Mouse (Mus musculus): ENCODE measurements at regions not wholly inside any gene's neighbourhood (a gene's known extent, or its start where the extent isn't known, plus 50 kb on each side); places are given as distances from the start of the nearest gene placed in this dataset.

GRCm38 (mm10) chr2:57424879-57425278 is 187.4 kb downstream of the Gpd2 start:
- no peak for DNase-seq

GRCm38 (mm10) chr2:57425439-57425838 is 188.0 kb downstream of the Gpd2 start:
- DNase-seq = no peak

- no peak for DNase-seq
Observed at GRCm38 (mm10) chr2:57450996-57451770, 213.7 kb downstream of the Gpd2 start.

- peak; percentile 15 for DNase-seq
Observed at GRCm38 (mm10) chr2:57453896-57454679, 216.7 kb downstream of the Gpd2 start.

- DNase-seq = no peak
Observed at GRCm38 (mm10) chr2:57459901-57460300, 222.5 kb downstream of the Gpd2 start.

GRCm38 (mm10) chr2:57473873-57474272 is 236.4 kb downstream of the Gpd2 start:
- no peak for DNase-seq

GRCm38 (mm10) chr2:57492116-57492515 is 254.7 kb downstream of the Gpd2 start:
- no peak for DNase-seq

GRCm38 (mm10) chr2:57492914-57493621 is 255.6 kb downstream of the Gpd2 start:
- no peak for DNase-seq

GRCm38 (mm10) chr2:57496315-57496954 is 259.0 kb downstream of the Gpd2 start:
- no peak for DNase-seq

GRCm38 (mm10) chr2:57497933-57498332 is 260.5 kb downstream of the Gpd2 start:
- DNase-seq = no peak

GRCm38 (mm10) chr2:57504678-57505077 is 267.2 kb downstream of the Gpd2 start:
- no peak for DNase-seq

- no peak for DNase-seq
Observed at GRCm38 (mm10) chr2:57522465-57522864, 285.0 kb downstream of the Gpd2 start.

- DNase-seq = no peak
Observed at GRCm38 (mm10) chr2:57522983-57523382, 285.5 kb downstream of the Gpd2 start.

- no peak for DNase-seq
Observed at GRCm38 (mm10) chr2:57527966-57528365, 290.5 kb downstream of the Gpd2 start.

- no peak for DNase-seq
Observed at GRCm38 (mm10) chr2:57539842-57540241, 302.4 kb downstream of the Gpd2 start.

- DNase-seq = no peak
Observed at GRCm38 (mm10) chr2:57565258-57565657, 327.8 kb downstream of the Gpd2 start.

GRCm38 (mm10) chr2:57566103-57566502 is 328.7 kb downstream of the Gpd2 start:
- no peak for DNase-seq

- DNase-seq = no peak
Observed at GRCm38 (mm10) chr2:57567183-57567582, 329.7 kb downstream of the Gpd2 start.

GRCm38 (mm10) chr2:57587065-57587464 is 349.6 kb downstream of the Gpd2 start:
- DNase-seq = no peak

- no peak for DNase-seq
Observed at GRCm38 (mm10) chr2:57593558-57593957, 356.1 kb downstream of the Gpd2 start.

GRCm38 (mm10) chr2:57597694-57598358 is 360.4 kb downstream of the Gpd2 start:
- no peak for DNase-seq

GRCm38 (mm10) chr2:57611599-57611998 is 374.2 kb downstream of the Gpd2 start:
- DNase-seq = no peak
